Mouse (Mus musculus): ENCODE data around the gene Wnt3a.

DNA sequence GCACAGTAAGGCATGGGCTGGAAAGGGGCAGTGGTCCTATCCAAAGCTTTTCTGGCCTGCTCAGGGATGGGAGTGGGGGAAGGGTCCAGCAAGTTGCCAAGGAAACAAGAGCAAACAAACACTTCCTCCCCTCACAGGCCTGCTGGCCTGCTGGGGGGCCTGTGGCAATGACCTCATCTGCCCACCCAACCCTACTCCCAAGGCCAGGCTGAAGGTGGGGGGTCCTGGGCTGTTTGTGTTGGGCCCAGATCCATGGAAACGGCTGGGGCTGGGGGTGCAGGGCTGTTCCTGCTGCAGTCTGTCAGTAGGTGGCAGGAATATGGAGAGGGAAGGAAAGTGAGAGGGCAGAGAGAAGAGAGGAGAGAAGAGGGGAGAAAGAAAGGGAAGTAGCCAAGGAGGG is 45.8 kb upstream of the Wnt3a start:
- TF ChIP-seq CTCF (IDR thresholded peaks at IDR 0.05; ENCODE audit: extremely low read depth, insufficient read length, insufficient replicate concordance, low read depth, low read length) (no peak), POLR2A (IDR thresholded peaks at IDR 0.05; ENCODE audit: low read depth, low read length) (no peak)

Data from small intestine, adult 2 months (tissue).